Mouse (Mus musculus) liver, embryonic 13.5 days (tissue): Measurements from ENCODE around the gene St6gal1. TPM values are rescaled to one million over a fixed set of nuclear protein-coding genes. Genes with fewer than 3 reads are reported as not detected.
A peak's percentile ranks its signal among the peaks of the same experiment; 100 is the strongest.

Experiments
- ATAC-seq: fragments of 200-750 bp; cut with Nextera tagmentation; 2 replicates; pipeline ENCODE4 v1.8.0; 2017; ENCODE audit warnings: low read depth, mild to moderate bottlenecking, moderate number of reproducible peaks, moderate library complexity
- DNase-seq: peaks from one replicate; pipeline ENCODE4 v3.0.0; 2022
- H3K27ac ChIP-seq: fragments of 300-500 bp; sonication (generic); 2 replicates; pipeline ENCODE4 v1.5.1; 2015; ENCODE audit warnings: moderate library complexity, mild to moderate bottlenecking, inconsistent platforms
- H3K27me3 ChIP-seq: fragments of 300-500 bp; sonication (generic); 2 replicates; pipeline ENCODE4 v1.6.1; 2015; ENCODE audit warnings: mild to moderate bottlenecking, inconsistent platforms
- H3K36me3 ChIP-seq: fragments of 300-500 bp; sonication (generic); 2 replicates; pipeline ENCODE4 v1.6.1; 2015; ENCODE audit warnings: mild to moderate bottlenecking, inconsistent platforms
- H3K4me1 ChIP-seq: fragments of 300-500 bp; sonication (generic); replicated peaks from 2 replicates; pipeline ENCODE4 v1.6.1; 2015; ENCODE audit warnings: inconsistent platforms
- H3K4me2 ChIP-seq: fragments of 300-500 bp; sonication (generic); 2 replicates; pipeline ENCODE4 v1.6.1; 2015; ENCODE audit warnings: inconsistent platforms, mild to moderate bottlenecking, moderate library complexity
- H3K4me3 ChIP-seq: fragments of 300-500 bp; sonication (generic); replicated peaks from 2 replicates; pipeline ENCODE4 v1.5.1; 2015; ENCODE audit warnings: mild to moderate bottlenecking, inconsistent platforms
- H3K9ac ChIP-seq: fragments of 300-500 bp; sonication (generic); 2 replicates; pipeline ENCODE4 v1.6.1; 2015; ENCODE audit warnings: mild to moderate bottlenecking, inconsistent platforms
- H3K9me3 ChIP-seq: fragments of 300-500 bp; sonication (generic); replicated peaks from 2 replicates; pipeline ENCODE4 v1.6.1; 2016; ENCODE audit warnings: inconsistent platforms
- WGBS: fragments of 180-500 bp; shearing (Covaris S2); methylation state at CpG from one replicate; pipeline ENCODE4 v1.1.7; 2015; ENCODE audit not compliant: insufficient replicate concordance; 5-methylcytosine and 5-hydroxymethylcytosine counted together
- polyA plus RNA-seq: library from polyadenylated mRNA; unstranded; fragments of >200 nt; fragmentation: Nextera tagmentation; extraction: Ambion mirVana; gene quantifications from 2 replicates; pipeline ENCODE4 v1.2.1, GENCODE M21; 2015

The St6gal1 gene
- polyA plus RNA-seq, 1 experiment from 2014 or later = 7.5 TPM

- WGBS = 20% methylated on average over 4 of the region's 4 CpGs
- Histone ChIP-seq H3K4me2 (no peak overlapping the region), H3K27me3 (no peaks in the 10 kb centered on the region), H3K4me1 (no peaks in the 10 kb centered on the region; the same call in 1 of the 2 replicates), H3K27ac (no peak overlapping the region), H3K9me3 (no peaks in the 10 kb centered on the region), H3K4me3 (no peak overlapping the region), H3K36me3 (no peaks in the 10 kb centered on the region), H3K9ac (no peak overlapping the region)
- DNase-seq = no peak
- no peak for ATAC-seq
Observed at GRCm38 (mm10) chr16:23308012-23308554, 83.5 kb downstream of the St6gal1 start.

- Histone ChIP-seq H3K27ac (no peak overlapping the region), H3K27me3 (no peaks in the 10 kb centered on the region), H3K9me3 (no peaks in the 10 kb centered on the region), H3K36me3 (no peaks in the 10 kb centered on the region), H3K9ac (no peak overlapping the region), H3K4me2 (no peak overlapping the region), H3K4me3 (no peak overlapping the region), H3K4me1 (no peaks in the 10 kb centered on the region; the same call in 1 of the 2 replicates)
- 57% methylated on average over 4 of the region's 4 CpGs for WGBS
- ATAC-seq (no peak), DNase-seq (no peak)
Observed at GRCm38 (mm10) chr16:23309080-23309479, 84.5 kb downstream of the St6gal1 start.

- no peak for ATAC-seq
Observed at GRCm38 (mm10) chr16:23312604-23313003, 88.1 kb downstream of the St6gal1 start.

GRCm38 (mm10) chr16:23314790-23315189 is 90.2 kb downstream of the St6gal1 start:
- no peaks in the 10 kb centered on the region for H3K27me3 ChIP-seq
- no peaks in the 10 kb centered on the region for H3K36me3 ChIP-seq
- H3K4me1 ChIP-seq = peaks cover 11% of the 10 kb centered on the region
- 18% methylated on average over 7 of the region's 7 CpGs for whole genome bisulfite sequencing
- peak; percentile 41 for ATAC-seq
- no peak overlapping the region for H3K9ac ChIP-seq
- H3K9me3 ChIP-seq = no peaks in the 10 kb centered on the region
- peak overlapping the region; percentile 61 for H3K27ac ChIP-seq
- H3K4me3 ChIP-seq = no peak overlapping the region
- no peak overlapping the region for H3K4me2 ChIP-seq
- DNase-seq = no peak

More at GRCm38 (mm10) chr16:23312604-23313003, 88.1 kb downstream of the St6gal1 start:
- no peak overlapping the region for H3K9ac ChIP-seq
- H3K36me3 ChIP-seq = no peaks in the 10 kb centered on the region
- 76% methylated on average over 9 of the region's 9 CpGs for WGBS
- peaks cover 7% of the 10 kb centered on the region; the same call in 1 of the 2 replicates for H3K4me1 ChIP-seq
- H3K9me3 ChIP-seq = no peaks in the 10 kb centered on the region
- H3K4me2 ChIP-seq = no peak overlapping the region
- H3K27me3 ChIP-seq = no peaks in the 10 kb centered on the region
- DNase-seq = no peak
- no peak overlapping the region for H3K27ac ChIP-seq
- no peak overlapping the region for H3K4me3 ChIP-seq

GRCm38 (mm10) chr16:23317411-23318047 is 93.0 kb downstream of the St6gal1 start:
- WGBS = 63% methylated on average over 7 of the region's 7 CpGs
- Histone ChIP-seq H3K36me3 (peaks cover 10% of the 10 kb centered on the region; the same call in 1 of the 2 replicates), H3K4me1 (peaks cover 17% of the 10 kb centered on the region), H3K9ac (no peak overlapping the region), H3K27me3 (no peaks in the 10 kb centered on the region), H3K4me3 (no peak overlapping the region), H3K27ac (peak overlapping the region; percentile 54), H3K4me2 (0 out of 2 replicates have a peak overlapping the region, but pooled peaks have one; percentile 24), H3K9me3 (no peaks in the 10 kb centered on the region)
- ATAC-seq (0 out of 2 replicates have a peak, but pooled peaks have one; percentile 26), DNase-seq (no peak)

- H3K27me3 ChIP-seq = no peaks in the 10 kb centered on the region
- H3K9ac ChIP-seq = no peak overlapping the region
- ATAC-seq (no peak), DNase-seq (no peak)
- no peak overlapping the region for H3K4me3 ChIP-seq
- peaks cover 13% of the 10 kb centered on the region for H3K4me1 ChIP-seq
- peaks cover 10% of the 10 kb centered on the region; the same call in 1 of the 2 replicates for H3K36me3 ChIP-seq
- no peaks in the 10 kb centered on the region for H3K9me3 ChIP-seq
- 51% methylated on average over 3 of the region's 3 CpGs for WGBS
- no peak overlapping the region; the same call in 1 of the 2 replicates for H3K27ac ChIP-seq
- H3K4me2 ChIP-seq = no peak overlapping the region
Observed at GRCm38 (mm10) chr16:23320025-23320424, 95.5 kb downstream of the St6gal1 start.

- no peak for ATAC-seq
- Histone ChIP-seq H3K36me3 (peaks cover 10% of the 10 kb centered on the region; the same call in 1 of the 2 replicates), H3K9me3 (no peaks in the 10 kb centered on the region), H3K4me3 (no peak overlapping the region), H3K4me2 (no peak overlapping the region), H3K9ac (no peak overlapping the region), H3K27me3 (no peaks in the 10 kb centered on the region), H3K4me1 (peaks cover 14% of the 10 kb centered on the region; the same call in 1 of the 2 replicates), H3K27ac (no peak overlapping the region)
- DNase-seq = no peak
- WGBS = 61% methylated on average over 6 of the region's 6 CpGs
Observed at GRCm38 (mm10) chr16:23320579-23320978, 96.0 kb downstream of the St6gal1 start.

GRCm38 (mm10) chr16:23322453-23322852 is 97.9 kb downstream of the St6gal1 start:
- no peak overlapping the region for H3K9ac ChIP-seq
- no peaks in the 10 kb centered on the region for H3K9me3 ChIP-seq
- H3K36me3 ChIP-seq = peaks cover 10% of the 10 kb centered on the region; the same call in 1 of the 2 replicates
- no peak overlapping the region for H3K27ac ChIP-seq
- H3K4me1 ChIP-seq = peaks cover 17% of the 10 kb centered on the region; the same call in 1 of the 2 replicates
- H3K27me3 ChIP-seq = no peaks in the 10 kb centered on the region
- DNase-seq = no peak
- no peak overlapping the region for H3K4me3 ChIP-seq
- no peak for ATAC-seq
- H3K4me2 ChIP-seq = no peak overlapping the region

- no peak for ATAC-seq
- peaks cover 17% of the 10 kb centered on the region; the same call in 1 of the 2 replicates for H3K4me1 ChIP-seq
- no peak overlapping the region for H3K4me3 ChIP-seq
- H3K9me3 ChIP-seq = no peaks in the 10 kb centered on the region
- H3K4me2 ChIP-seq = no peak overlapping the region
- no peak overlapping the region for H3K27ac ChIP-seq
- no peak overlapping the region for H3K9ac ChIP-seq
- H3K36me3 ChIP-seq = peaks cover 10% of the 10 kb centered on the region; the same call in 1 of the 2 replicates
- no peaks in the 10 kb centered on the region for H3K27me3 ChIP-seq
- 68% methylated on average over 3 of the region's 3 CpGs for WGBS
- no peak for DNase-seq
Observed at GRCm38 (mm10) chr16:23323915-23324314, 99.4 kb downstream of the St6gal1 start.

- 59% methylated on average over 6 of the region's 6 CpGs for WGBS
- ATAC-seq = no peak
- no peak for DNase-seq
Observed at GRCm38 (mm10) chr16:23324867-23325650, 100.5 kb downstream of the St6gal1 start.

GRCm38 (mm10) chr16:23326664-23327063 is 102.1 kb downstream of the St6gal1 start:
- no peak overlapping the region for H3K4me2 ChIP-seq
- peaks cover 8% of the 10 kb centered on the region; the same call in 1 of the 2 replicates for H3K36me3 ChIP-seq
- peaks cover 6% of the 10 kb centered on the region; the same call in 1 of the 2 replicates for H3K4me1 ChIP-seq
- 67% methylated on average over 6 of the region's 6 CpGs for WGBS
- H3K9me3 ChIP-seq = no peaks in the 10 kb centered on the region
- no peak overlapping the region for H3K27ac ChIP-seq
- H3K4me3 ChIP-seq = no peak overlapping the region
- DNase-seq = no peak
- no peaks in the 10 kb centered on the region for H3K27me3 ChIP-seq
- H3K9ac ChIP-seq = no peak overlapping the region
- no peak for ATAC-seq

More at GRCm38 (mm10) chr16:23324867-23325650, 100.5 kb downstream of the St6gal1 start:
- Histone ChIP-seq H3K27ac (no peak overlapping the region), H3K9ac (no peak overlapping the region), H3K36me3 (peaks cover 16% of the 10 kb centered on the region; the same call in 1 of the 2 replicates), H3K4me2 (no peak overlapping the region), H3K4me1 (peaks cover 12% of the 10 kb centered on the region; the same call in 1 of the 2 replicates), H3K27me3 (no peaks in the 10 kb centered on the region), H3K9me3 (no peaks in the 10 kb centered on the region), H3K4me3 (no peak overlapping the region)
